Mouse (Mus musculus): ENCODE measurements around the gene Pmm1. TPM values are rescaled to one million over a fixed set of nuclear protein-coding genes. Genes with fewer than 3 reads are reported as not detected.

The Pmm1 gene
- total and polyA plus RNA-seq, 3 experiments: 35.9 to 157 (median 51.6) TPM

DNA sequence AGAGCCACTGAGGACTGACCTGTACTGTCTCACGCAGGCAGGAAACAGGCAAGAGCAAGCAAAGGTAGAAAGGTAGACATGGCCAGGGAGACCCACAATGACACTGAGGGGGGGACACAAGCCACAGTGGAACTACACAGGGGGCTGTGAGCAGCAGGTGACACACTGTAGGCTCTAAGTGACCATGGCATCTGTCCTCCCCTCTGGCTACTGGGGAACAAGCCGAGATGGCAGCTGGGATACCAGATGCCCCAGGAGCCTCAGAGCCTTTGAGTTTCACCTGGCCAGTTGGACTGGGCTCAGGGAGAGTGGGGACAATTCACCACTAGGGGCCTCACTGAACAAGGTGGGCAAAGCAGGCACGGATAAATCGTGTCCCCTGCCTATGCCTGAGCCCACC lies 8.4 kb downstream of the Pmm1 start:
- no peaks in the 10 kb centered on the region for H3K9me3 ChIP-seq (replicated peaks)
- H3K27me3 ChIP-seq (ENCODE audit: insufficient read depth, low read length): no peaks in the 10 kb centered on the region; the same call in 1 of the 2 replicates
- no peak for DNase-seq (ENCODE audit: low spot score)
- no peak for ATAC-seq (ENCODE audit: extremely low read depth, insufficient number of reproducible peaks, low FRiP score, poor library complexity, severe bottlenecking)
- H3K36me3 ChIP-seq (replicated peaks): peaks cover 83% of the 10 kb centered on the region
- TF ChIP-seq POLR2AphosphoS5 (IDR thresholded peaks at IDR 0.05; ENCODE audit: insufficient replicate concordance, low read depth, low read length) (no peak), GATA1 (IDR thresholded peaks at IDR 0.05; ENCODE audit: borderline replicate concordance, low read length) (no peak), TAL1 (conservative IDR thresholded peaks at IDR 0.05; ENCODE audit: low read depth, low read length) (no peak), CTCF (IDR thresholded peaks at IDR 0.05; ENCODE audit: low read depth, low read length) (no peak), GATA2 (IDR thresholded peaks at IDR 0.05; ENCODE audit: borderline replicate concordance, low read depth, low read length) (no peak)
- H3K4me3 ChIP-seq (ENCODE audit: low read depth, low read length): no peak overlapping the region
- peaks cover 14% of the 10 kb centered on the region; the same call in 1 of the 2 replicates for H3K4me1 ChIP-seq (ENCODE audit: insufficient read depth, low read depth, low read length)

GRCm38 (mm10) chr15:81951159-81951558 lies 9.6 kb downstream of the Pmm1 start:
- ATAC-seq (ENCODE audit: extremely low read depth, insufficient number of reproducible peaks, low FRiP score, poor library complexity, severe bottlenecking): no peak
- no peak overlapping the region for H3K4me3 ChIP-seq (ENCODE audit: low read depth, low read length)
- H3K9me3 ChIP-seq (replicated peaks): no peaks in the 10 kb centered on the region
- DNase-seq (ENCODE audit: low spot score): no peak
- 0 out of 2 replicates have a peak, but pooled peaks cover 9% of the 10 kb centered on the region for H3K4me1 ChIP-seq (ENCODE audit: insufficient read depth, low read depth, low read length)
- peaks cover 72% of the 10 kb centered on the region for H3K36me3 ChIP-seq (replicated peaks)
- peaks cover 6% of the 10 kb centered on the region for H3K27me3 ChIP-seq (ENCODE audit: insufficient read depth, low read length)
- TF ChIP-seq GATA1 (IDR thresholded peaks at IDR 0.05; ENCODE audit: borderline replicate concordance, low read length) (no peak), GATA2 (IDR thresholded peaks at IDR 0.05; ENCODE audit: borderline replicate concordance, low read depth, low read length) (no peak), TAL1 (conservative IDR thresholded peaks at IDR 0.05; ENCODE audit: low read depth, low read length) (no peak), POLR2AphosphoS5 (IDR thresholded peaks at IDR 0.05; ENCODE audit: insufficient replicate concordance, low read depth, low read length) (no peak), CTCF (IDR thresholded peaks at IDR 0.05; ENCODE audit: low read depth, low read length) (no peak)

GRCm38 (mm10) chr15:81950716-81951115 lies 10.0 kb downstream of the Pmm1 start:
- Histone ChIP-seq H3K4me1 (ENCODE audit: insufficient read depth, low read depth, low read length) (0 out of 2 replicates have a peak, but pooled peaks cover 9% of the 10 kb centered on the region), H3K4me3 (ENCODE audit: low read depth, low read length) (no peak overlapping the region), H3K27me3 (ENCODE audit: insufficient read depth, low read length) (peaks cover 9% of the 10 kb centered on the region), H3K9me3 (replicated peaks) (no peaks in the 10 kb centered on the region), H3K36me3 (replicated peaks) (peaks cover 67% of the 10 kb centered on the region)
- TF ChIP-seq TAL1 (conservative IDR thresholded peaks at IDR 0.05; ENCODE audit: low read depth, low read length) (no peak), GATA2 (IDR thresholded peaks at IDR 0.05; ENCODE audit: borderline replicate concordance, low read depth, low read length) (no peak), GATA1 (IDR thresholded peaks at IDR 0.05; ENCODE audit: borderline replicate concordance, low read length) (no peak), CTCF (IDR thresholded peaks at IDR 0.05; ENCODE audit: low read depth, low read length) (no peak), POLR2AphosphoS5 (IDR thresholded peaks at IDR 0.05; ENCODE audit: insufficient replicate concordance, low read depth, low read length) (no peak)
- DNase-seq (ENCODE audit: low spot score): no peak
- ATAC-seq (ENCODE audit: extremely low read depth, insufficient number of reproducible peaks, low FRiP score, poor library complexity, severe bottlenecking): no peak

DNA sequence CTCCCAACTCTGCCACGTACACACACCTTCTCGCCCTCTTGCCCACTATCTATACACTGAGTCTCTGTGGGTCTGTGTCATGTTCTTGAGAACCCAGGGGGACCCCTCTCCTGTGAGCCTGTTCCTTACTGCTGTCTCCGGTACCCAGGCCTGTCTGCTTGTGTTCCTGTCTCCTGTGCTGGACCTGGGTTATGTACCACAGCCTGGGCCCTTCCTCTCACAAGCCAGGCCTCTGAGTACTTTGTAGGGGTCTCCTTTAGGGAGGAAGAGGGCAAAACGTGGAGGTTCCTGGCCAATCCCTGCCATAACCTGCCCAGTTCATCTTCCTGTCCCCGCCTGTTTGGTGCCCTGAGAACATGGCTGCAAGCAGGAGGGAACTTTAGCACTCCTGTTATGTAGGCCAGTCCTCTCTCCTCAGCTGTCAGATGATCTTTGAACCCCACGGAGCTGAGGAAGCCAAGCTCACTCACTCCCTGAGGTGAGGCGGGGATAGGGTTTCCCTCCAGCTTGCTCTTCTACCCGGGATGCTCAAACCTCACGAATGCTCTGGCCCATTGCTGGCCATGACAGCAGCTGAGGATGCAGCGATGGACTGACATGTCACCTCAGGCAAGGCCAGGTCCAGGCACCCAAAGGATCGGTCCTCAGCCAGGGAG lies 11.1 kb downstream of the Pmm1 start:
- H3K27me3 ChIP-seq (ENCODE audit: insufficient read depth, low read length): peaks cover 18% of the 10 kb centered on the region
- 0 out of 2 replicates have a peak, but pooled peaks cover 9% of the 10 kb centered on the region for H3K4me1 ChIP-seq (ENCODE audit: insufficient read depth, low read depth, low read length)
- TF ChIP-seq POLR2AphosphoS5 (IDR thresholded peaks at IDR 0.05; ENCODE audit: insufficient replicate concordance, low read depth, low read length) (no peak), GATA1 (IDR thresholded peaks at IDR 0.05; ENCODE audit: borderline replicate concordance, low read length) (no peak), TAL1 (conservative IDR thresholded peaks at IDR 0.05; ENCODE audit: low read depth, low read length) (no peak), GATA2 (IDR thresholded peaks at IDR 0.05; ENCODE audit: borderline replicate concordance, low read depth, low read length) (no peak), CTCF (IDR thresholded peaks at IDR 0.05; ENCODE audit: low read depth, low read length) (no peak)
- no peaks in the 10 kb centered on the region for H3K9me3 ChIP-seq (replicated peaks)
- DNase-seq (ENCODE audit: low spot score) (no peak), ATAC-seq (ENCODE audit: extremely low read depth, insufficient number of reproducible peaks, low FRiP score, poor library complexity, severe bottlenecking) (no peak)
- no peak overlapping the region for H3K4me3 ChIP-seq (ENCODE audit: low read depth, low read length)
- peaks cover 56% of the 10 kb centered on the region for H3K36me3 ChIP-seq (replicated peaks)

DNA sequence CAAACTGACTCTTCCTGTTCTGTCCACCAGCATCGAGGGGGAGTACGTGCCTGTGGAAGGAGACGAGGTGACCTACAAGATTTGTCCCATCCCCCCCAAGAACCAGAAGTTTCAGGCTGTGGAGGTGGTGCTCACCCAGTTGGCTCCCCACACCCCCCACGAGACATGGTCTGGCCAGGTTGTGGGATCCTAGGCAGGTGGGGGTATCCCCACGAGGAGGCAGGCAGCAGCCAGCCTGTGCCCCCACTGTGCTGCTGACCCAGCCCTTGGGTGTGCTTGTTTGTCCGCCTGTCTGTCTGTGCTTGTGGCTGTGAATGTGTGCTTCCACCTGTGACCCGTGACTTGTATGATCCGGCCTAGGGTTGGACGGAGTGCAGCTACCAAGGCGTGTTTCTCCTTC lies 11.7 kb downstream of the Pmm1 start:
- ATAC-seq (ENCODE audit: extremely low read depth, insufficient number of reproducible peaks, low FRiP score, poor library complexity, severe bottlenecking) (no peak), DNase-seq (ENCODE audit: low spot score) (no peak)
- H3K27me3 ChIP-seq (ENCODE audit: insufficient read depth, low read length): peaks cover 18% of the 10 kb centered on the region
- 0 out of 2 replicates have a peak, but pooled peaks cover 9% of the 10 kb centered on the region for H3K4me1 ChIP-seq (ENCODE audit: insufficient read depth, low read depth, low read length)
- TF ChIP-seq GATA2 (IDR thresholded peaks at IDR 0.05; ENCODE audit: borderline replicate concordance, low read depth, low read length): no peak
- H3K4me3 ChIP-seq (ENCODE audit: low read depth, low read length): no peak overlapping the region
- no peaks in the 10 kb centered on the region for H3K9me3 ChIP-seq (replicated peaks)
- H3K36me3 ChIP-seq (replicated peaks): peaks cover 51% of the 10 kb centered on the region

- ATAC-seq (ENCODE audit: extremely low read depth, insufficient number of reproducible peaks, low FRiP score, poor library complexity, severe bottlenecking): no peak
- H3K4me3 ChIP-seq (ENCODE audit: low read depth, low read length): no peak overlapping the region
These were observed 17.5 kb downstream of the Pmm1 start for GRCm38 (mm10) chr15:81943176-81943749.

More at GRCm38 (mm10) chr15:81943176-81943749, 17.5 kb downstream of the Pmm1 start:
- Histone ChIP-seq H3K27me3 (ENCODE audit: insufficient read depth, low read length) (peaks cover 28% of the 10 kb centered on the region), H3K4me1 (ENCODE audit: insufficient read depth, low read depth, low read length) (peaks cover 27% of the 10 kb centered on the region), H3K9me3 (replicated peaks) (no peaks in the 10 kb centered on the region), H3K36me3 (replicated peaks) (no peaks in the 10 kb centered on the region)
- no peak for DNase-seq (ENCODE audit: low spot score)
- TF ChIP-seq GATA1 (IDR thresholded peaks at IDR 0.05; ENCODE audit: borderline replicate concordance, low read length) (no peak), TAL1 (conservative IDR thresholded peaks at IDR 0.05; ENCODE audit: low read depth, low read length) (no peak), POLR2AphosphoS5 (IDR thresholded peaks at IDR 0.05; ENCODE audit: insufficient replicate concordance, low read depth, low read length) (no peak), CTCF (IDR thresholded peaks at IDR 0.05; ENCODE audit: low read depth, low read length) (no peak), GATA2 (IDR thresholded peaks at IDR 0.05; ENCODE audit: borderline replicate concordance, low read depth, low read length) (no peak)
